Mouse (Mus musculus): ENCODE data around the gene Grm5.

DNA sequence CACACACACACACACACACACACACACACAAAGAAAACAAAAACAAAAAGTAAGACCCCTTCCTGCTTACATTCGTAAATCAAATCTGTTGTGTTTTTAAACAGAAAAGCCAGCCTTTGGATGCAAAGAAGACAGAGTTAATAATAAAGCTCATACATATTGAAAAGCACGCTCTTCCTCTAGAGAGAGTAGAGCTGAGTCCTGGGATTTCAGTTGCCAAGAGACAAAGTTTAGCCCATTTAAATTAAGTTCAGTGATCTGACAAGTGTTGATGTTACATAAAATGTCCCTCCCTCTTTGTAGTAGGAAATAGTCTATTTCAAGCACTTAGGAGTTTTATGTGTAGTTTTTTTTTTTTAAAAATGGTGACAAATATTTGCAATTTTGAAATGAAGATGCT, 178.0 kb downstream of the Grm5 start:
- TF ChIP-seq CTCF (IDR thresholded peaks at IDR 0.05; ENCODE audit: borderline replicate concordance, extremely low read depth, insufficient read depth, insufficient read length) (no peak), POLR2A (IDR thresholded peaks at IDR 0.05; ENCODE audit: borderline replicate concordance, extremely low read depth, insufficient read depth, insufficient read length, poor library complexity, severe bottlenecking) (no peak)
